Mouse (Mus musculus) hindbrain, embryonic 13.5 days (tissue): ENCODE results near the gene Gpr22. TPM values are rescaled to one million over a fixed set of nuclear protein-coding genes. Genes with fewer than 3 reads are reported as not detected.

ENCODE experiments used
- ATAC-seq: fragments of 200-750 bp; cut with Nextera tagmentation; 2 replicates; pipeline ENCODE4 v1.8.0; 2017; ENCODE audit warnings: moderate TSS enrichment; ENCODE audit not compliant: low FRiP score
- H3K27ac ChIP-seq: fragments of 300-500 bp; sonication (generic); 2 replicates; pipeline ENCODE4 v1.5.1; 2015; ENCODE audit warnings: inconsistent platforms, mild to moderate bottlenecking, moderate library complexity
- H3K27me3 ChIP-seq: fragments of 300-500 bp; sonication (generic); 2 replicates; pipeline ENCODE4 v1.6.1; 2015; ENCODE audit warnings: mild to moderate bottlenecking, inconsistent platforms
- H3K36me3 ChIP-seq: fragments of 300-500 bp; sonication (generic); 2 replicates; pipeline ENCODE4 v1.6.1; 2015; ENCODE audit warnings: mild to moderate bottlenecking, inconsistent platforms
- H3K4me1 ChIP-seq: fragments of 300-500 bp; sonication (generic); replicated peaks from 2 replicates; pipeline ENCODE4 v1.6.1; 2015; ENCODE audit warnings: inconsistent platforms
- H3K4me2 ChIP-seq: fragments of 300-500 bp; sonication (generic); 2 replicates; pipeline ENCODE4 v1.6.1; 2015; ENCODE audit warnings: inconsistent platforms, mild to moderate bottlenecking, moderate library complexity
- H3K4me3 ChIP-seq: fragments of 300-500 bp; sonication (generic); 2 replicates; pipeline ENCODE4 v1.5.1; 2015; ENCODE audit warnings: mild to moderate bottlenecking, inconsistent platforms
- H3K9ac ChIP-seq: fragments of 300-500 bp; sonication (generic); 2 replicates; pipeline ENCODE4 v1.6.1; 2015; ENCODE audit warnings: mild to moderate bottlenecking, inconsistent platforms
- H3K9me3 ChIP-seq: fragments of 300-500 bp; sonication (generic); 2 replicates; pipeline ENCODE4 v1.6.1; 2016; ENCODE audit warnings: inconsistent platforms
- WGBS: fragments of 180-500 bp; shearing (Covaris S2); methylation state at CpG from one replicate; pipeline ENCODE4 v1.1.7; 2015; 5-methylcytosine and 5-hydroxymethylcytosine counted together
- polyA plus RNA-seq: library from polyadenylated mRNA; unstranded; fragments of >200 nt; fragmentation: Nextera tagmentation; extraction: Ambion mirVana; gene quantifications from 2 replicates; pipeline ENCODE4 v1.2.1, GENCODE M21; 2015

Gene Gpr22
- 16.7 and 17.0 TPM in 2 replicates for polyA plus RNA-seq

DNA sequence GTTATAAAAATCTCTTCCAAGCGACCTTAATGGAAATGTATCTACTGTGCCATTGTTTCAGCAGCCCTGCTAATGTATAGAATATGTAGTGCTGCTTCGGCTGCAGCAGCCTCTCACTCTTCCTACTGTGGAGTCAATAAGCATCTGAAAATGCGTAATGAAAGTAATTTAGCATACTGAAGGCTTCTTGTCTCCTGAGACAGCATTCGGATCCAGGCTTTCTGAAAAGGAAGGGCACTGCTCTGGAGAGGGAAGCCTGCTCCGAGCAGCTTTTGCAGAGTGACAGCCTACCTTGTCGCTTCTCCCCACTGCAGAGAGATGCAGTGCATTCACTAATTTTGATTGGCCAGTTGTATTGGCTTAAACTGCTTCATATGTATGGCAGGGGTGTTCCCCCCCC lies at the start of gene Gpr22:
Gene Gpr22 (minus strand): TSS at position 348 of the 400 bp plus-strand sequence.
- H3K4me3 ChIP-seq: peak within 1 kb of the TSS; percentile 46
- peaks cover 15% of the 10 kb centered on the region for H3K4me1 ChIP-seq
- H3K36me3 ChIP-seq: 0 out of 2 replicates have a peak, but pooled peaks cover 3% of the 10 kb centered on the region
- no peaks in the 10 kb centered on the region for H3K9me3 ChIP-seq
- ATAC-seq: peak; percentile 95
- peak within 1 kb of the TSS; percentile 84 for H3K27ac ChIP-seq
- WGBS: 11% methylated on average over 6 of the region's 6 CpGs
- peak within 1 kb of the TSS; percentile 60 for H3K4me2 ChIP-seq
- H3K9ac ChIP-seq: peak within 1 kb of the TSS; percentile 72
- H3K27me3 ChIP-seq: no peaks in the 10 kb centered on the region

GRCm38 (mm10) chr12:31755885-31756755 lies 42.4 kb upstream of the Gpr22 start:
- Histone ChIP-seq H3K4me3 (no peak overlapping the region), H3K4me2 (no peak overlapping the region), H3K27ac (no peak overlapping the region), H3K9ac (no peak overlapping the region), H3K36me3 (no peaks in the 10 kb centered on the region), H3K27me3 (no peaks in the 10 kb centered on the region), H3K9me3 (no peaks in the 10 kb centered on the region), H3K4me1 (no peaks in the 10 kb centered on the region)
- ATAC-seq: no peak
- 46% methylated on average over 2 of the region's 2 CpGs for WGBS

- Histone ChIP-seq H3K9me3 (no peaks in the 10 kb centered on the region), H3K27me3 (no peaks in the 10 kb centered on the region), H3K4me1 (no peaks in the 10 kb centered on the region), H3K36me3 (no peaks in the 10 kb centered on the region), H3K9ac (no peak overlapping the region), H3K4me3 (no peak overlapping the region), H3K4me2 (no peak overlapping the region), H3K27ac (no peak overlapping the region)
- ATAC-seq: no peak
- whole genome bisulfite sequencing: 70% methylated on average over 2 of the region's 2 CpGs
Observed at GRCm38 (mm10) chr12:31754465-31754864, 40.7 kb upstream of the Gpr22 start.

GRCm38 (mm10) chr12:31749846-31750245 lies 36.1 kb upstream of the Gpr22 start:
- no peaks in the 10 kb centered on the region for H3K27me3 ChIP-seq
- H3K9me3 ChIP-seq: no peaks in the 10 kb centered on the region
- H3K27ac ChIP-seq: no peak overlapping the region
- 92% methylated on average over 4 of the region's 4 CpGs for WGBS
- no peak for ATAC-seq
- H3K9ac ChIP-seq: no peak overlapping the region
- peaks cover 7% of the 10 kb centered on the region; the same call in 1 of the 2 replicates for H3K36me3 ChIP-seq
- H3K4me3 ChIP-seq: no peak overlapping the region
- no peaks in the 10 kb centered on the region for H3K4me1 ChIP-seq
- H3K4me2 ChIP-seq: no peak overlapping the region

GRCm38 (mm10) chr12:31747301-31747700 lies 33.6 kb upstream of the Gpr22 start:
- WGBS: 89% methylated on average over 8 of the region's 8 CpGs
- Histone ChIP-seq H3K4me1 (no peaks in the 10 kb centered on the region), H3K4me2 (no peak overlapping the region), H3K9ac (no peak overlapping the region), H3K27me3 (no peaks in the 10 kb centered on the region), H3K4me3 (no peak overlapping the region), H3K9me3 (0 out of 2 replicates have a peak, but pooled peaks cover 3% of the 10 kb centered on the region), H3K27ac (no peak overlapping the region), H3K36me3 (peaks cover 7% of the 10 kb centered on the region; the same call in 1 of the 2 replicates)
- no peak for ATAC-seq

DNA sequence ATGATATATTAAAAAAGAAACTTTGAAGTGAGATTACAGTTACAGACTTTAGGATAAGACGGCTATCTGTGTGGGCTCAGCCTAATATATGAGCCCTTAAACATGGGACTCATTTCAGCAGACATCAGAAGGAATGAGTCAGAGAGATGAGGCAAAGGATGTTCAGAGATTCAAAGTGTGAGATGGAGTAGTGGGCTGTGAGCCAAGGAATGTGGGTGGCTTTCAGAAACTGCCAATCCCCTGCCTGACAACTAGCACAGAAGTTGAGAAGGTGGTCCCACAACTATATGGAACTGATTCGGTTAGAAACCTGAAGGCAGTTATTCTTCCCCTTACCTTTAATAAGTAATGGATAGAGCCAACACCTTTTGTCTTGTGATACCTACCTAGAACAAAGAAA lies 20.9 kb upstream of the Gpr22 start:
- no peaks in the 10 kb centered on the region for H3K4me1 ChIP-seq
- H3K9me3 ChIP-seq: no peaks in the 10 kb centered on the region
- no peaks in the 10 kb centered on the region for H3K36me3 ChIP-seq
- 96% methylated on average over 2 of the region's 2 CpGs for WGBS
- H3K9ac ChIP-seq: no peak overlapping the region
- H3K4me2 ChIP-seq: no peak overlapping the region
- no peak for ATAC-seq
- H3K27ac ChIP-seq: no peak overlapping the region
- H3K4me3 ChIP-seq: no peak overlapping the region
- no peaks in the 10 kb centered on the region for H3K27me3 ChIP-seq

DNA sequence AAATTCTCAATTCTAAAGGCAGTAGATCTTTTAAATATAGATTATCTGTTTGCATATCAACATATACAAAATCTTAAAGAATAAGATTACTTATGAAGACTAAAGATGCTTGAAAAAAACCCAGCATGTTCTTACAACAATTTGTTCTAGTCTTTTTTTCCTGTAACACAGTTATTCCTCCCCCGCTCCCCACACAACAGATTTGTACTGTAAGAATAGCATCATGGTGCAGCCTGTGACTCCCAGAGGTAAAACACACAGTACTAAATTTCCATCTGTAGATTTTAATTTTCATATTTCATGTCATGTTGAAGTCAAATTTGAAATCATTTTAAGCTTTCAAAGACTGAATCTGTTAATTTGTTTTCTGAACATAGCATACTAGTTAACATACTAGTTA lies 16.4 kb upstream of the Gpr22 start:
- no peaks in the 10 kb centered on the region for H3K4me1 ChIP-seq
- no peak overlapping the region for H3K4me3 ChIP-seq
- H3K27me3 ChIP-seq: no peaks in the 10 kb centered on the region
- no peak overlapping the region for H3K27ac ChIP-seq
- H3K9me3 ChIP-seq: no peaks in the 10 kb centered on the region
- 89% methylated on average over 1 of the region's 1 CpGs for WGBS
- no peaks in the 10 kb centered on the region for H3K36me3 ChIP-seq
- H3K9ac ChIP-seq: no peak overlapping the region
- H3K4me2 ChIP-seq: no peak overlapping the region
- no peak for ATAC-seq

- no peak for ATAC-seq
- Histone ChIP-seq H3K27ac (no peak overlapping the region), H3K4me2 (no peak overlapping the region), H3K27me3 (no peaks in the 10 kb centered on the region), H3K9ac (no peak overlapping the region), H3K36me3 (no peaks in the 10 kb centered on the region), H3K4me1 (no peaks in the 10 kb centered on the region), H3K9me3 (no peaks in the 10 kb centered on the region), H3K4me3 (no peak overlapping the region)
- WGBS: 62% methylated on average over 1 of the region's 1 CpGs
Observed at GRCm38 (mm10) chr12:31726707-31727106, 13.0 kb upstream of the Gpr22 start.

- Histone ChIP-seq H3K4me1 (peaks cover 3% of the 10 kb centered on the region; the same call in 1 of the 2 replicates), H3K9ac (no peak overlapping the region), H3K4me2 (no peak overlapping the region), H3K27me3 (no peaks in the 10 kb centered on the region), H3K36me3 (no peaks in the 10 kb centered on the region), H3K4me3 (no peak overlapping the region), H3K9me3 (no peaks in the 10 kb centered on the region), H3K27ac (no peak overlapping the region)
- ATAC-seq: no peak
- WGBS: 88% methylated on average over 12 of the region's 12 CpGs
Observed at GRCm38 (mm10) chr12:31725511-31726275, 11.9 kb upstream of the Gpr22 start.

DNA sequence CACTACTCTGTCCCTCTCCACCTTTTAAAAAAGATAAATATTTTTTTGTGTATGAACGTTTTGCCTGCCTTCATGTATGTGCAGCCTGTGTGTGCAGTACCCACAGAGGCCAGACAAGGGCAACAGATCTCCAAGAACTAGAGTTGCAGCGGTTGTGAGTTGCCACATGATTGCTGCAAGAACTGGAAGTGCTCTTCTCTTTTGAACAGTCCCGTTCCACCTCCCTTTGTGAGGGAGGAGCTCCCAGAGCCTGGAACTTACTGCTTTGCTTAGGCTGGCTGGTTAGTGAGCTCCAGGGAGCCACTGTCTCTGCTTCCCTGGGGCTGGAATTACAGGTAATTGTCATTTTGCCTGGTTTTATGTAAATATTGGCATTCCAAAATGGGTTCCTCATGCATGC lies 10.8 kb upstream of the Gpr22 start:
- H3K4me2 ChIP-seq: no peak overlapping the region
- H3K4me3 ChIP-seq: no peak overlapping the region
- H3K27me3 ChIP-seq: no peaks in the 10 kb centered on the region
- ATAC-seq: no peak
- H3K4me1 ChIP-seq: peaks cover 3% of the 10 kb centered on the region; the same call in 1 of the 2 replicates
- H3K9me3 ChIP-seq: no peaks in the 10 kb centered on the region
- no peak overlapping the region for H3K9ac ChIP-seq
- H3K27ac ChIP-seq: no peak overlapping the region
- no peaks in the 10 kb centered on the region for H3K36me3 ChIP-seq
- 85% methylated on average over 3 of the region's 3 CpGs for WGBS

GRCm38 (mm10) chr12:31719586-31720275 lies 6.0 kb upstream of the Gpr22 start:
- Histone ChIP-seq H3K36me3 (no peaks in the 10 kb centered on the region), H3K4me2 (no peak overlapping the region), H3K9ac (no peak overlapping the region), H3K4me1 (peaks cover 3% of the 10 kb centered on the region; the same call in 1 of the 2 replicates), H3K27me3 (no peaks in the 10 kb centered on the region), H3K27ac (no peak overlapping the region), H3K4me3 (no peak overlapping the region), H3K9me3 (no peaks in the 10 kb centered on the region)
- no peak for ATAC-seq
- 92% methylated on average over 1 of the region's 1 CpGs for WGBS

DNA sequence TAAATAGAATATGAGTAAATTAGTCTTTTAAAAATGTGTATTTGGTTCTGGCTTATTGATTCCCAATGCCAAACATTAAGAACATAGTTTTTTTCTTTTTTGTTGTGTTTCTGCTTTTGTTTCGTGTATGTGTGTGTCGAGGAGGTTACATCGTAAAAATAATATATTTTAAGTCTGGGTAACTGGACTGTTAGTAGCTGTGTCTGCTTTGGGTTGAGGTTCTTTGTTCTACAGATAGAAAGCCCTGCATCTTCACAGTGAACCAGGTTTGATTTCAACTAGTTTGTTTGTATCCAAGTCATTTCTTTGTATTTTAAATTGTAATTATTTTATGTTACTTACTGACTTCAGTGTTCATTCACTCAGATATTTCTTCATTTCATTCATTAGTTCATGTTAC lies 323 bp upstream of the Gpr22 start:
- Histone ChIP-seq H3K4me3 (peak overlapping the region; percentile 46), H3K27me3 (no peaks in the 10 kb centered on the region), H3K9me3 (no peaks in the 10 kb centered on the region), H3K36me3 (0 out of 2 replicates have a peak, but pooled peaks cover 2% of the 10 kb centered on the region), H3K9ac (no peak overlapping the region), H3K4me2 (peak overlapping the region; percentile 47), H3K27ac (peak overlapping the region; percentile 84), H3K4me1 (peaks cover 12% of the 10 kb centered on the region)
- WGBS: 66% methylated on average over 3 of the region's 3 CpGs
- ATAC-seq: peak; percentile 44; the same call in 1 of the 2 replicates
